Mouse (Mus musculus): ENCODE measurements around the gene Znrf3. TPM values are rescaled to one million over a fixed set of nuclear protein-coding genes. Genes with fewer than 3 reads are reported as not detected.

Gene Znrf3
- polyA plus RNA-seq, 1 experiment from 2014 or later: 8.0 TPM

GRCm38 (mm10) chr11:5414856-5415616, 29.6 kb downstream of the Znrf3 start:
- H3K36me3 ChIP-seq: no peaks in the 10 kb centered on the region
- ATAC-seq: no peak
- no peak overlapping the region for H3K4me2 ChIP-seq (replicated peaks)
- 10% methylated on average over 2 of the region's 2 CpGs for WGBS
- no peaks in the 10 kb centered on the region for H3K27me3 ChIP-seq
- no peak overlapping the region for H3K4me3 ChIP-seq (replicated peaks)
- peak overlapping the region; percentile 63 for H3K27ac ChIP-seq
- peaks cover 68% of the 10 kb centered on the region for H3K4me1 ChIP-seq (replicated peaks)
- no peak overlapping the region for H3K9ac ChIP-seq (replicated peaks)
- H3K9me3 ChIP-seq: no peaks in the 10 kb centered on the region

DNA sequence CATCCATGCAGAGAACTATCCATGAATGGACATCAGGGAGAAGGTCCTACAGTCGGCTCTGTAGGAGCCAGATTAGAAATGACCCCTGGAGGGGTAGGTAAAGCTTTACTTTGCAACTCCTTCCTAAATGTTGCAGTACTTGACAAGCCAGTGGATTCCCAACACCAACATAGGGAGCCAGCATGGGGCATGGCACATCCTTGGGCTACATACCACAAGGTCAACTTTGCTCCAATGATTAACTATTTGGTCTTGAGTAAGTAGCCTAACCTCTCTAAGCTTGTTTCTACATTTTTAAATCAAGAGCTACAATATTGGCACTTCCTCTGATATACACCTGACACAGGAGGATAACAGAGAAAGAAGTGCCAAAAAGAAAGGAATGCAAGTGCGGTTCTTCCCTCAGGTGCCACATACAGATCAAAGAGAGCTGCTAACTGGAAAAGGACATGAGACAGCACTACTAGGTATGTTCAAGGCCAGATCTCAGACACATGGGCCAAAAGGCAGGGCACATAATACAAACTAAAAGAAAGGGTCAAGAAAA, 31.9 kb downstream of the Znrf3 start:
- Histone ChIP-seq H3K9ac (replicated peaks) (no peak overlapping the region), H3K9me3 (no peaks in the 10 kb centered on the region), H3K36me3 (no peaks in the 10 kb centered on the region), H3K27me3 (no peaks in the 10 kb centered on the region), H3K27ac (no peak overlapping the region), H3K4me1 (replicated peaks) (peaks cover 61% of the 10 kb centered on the region), H3K4me2 (replicated peaks) (no peak overlapping the region), H3K4me3 (replicated peaks) (no peak overlapping the region)
- 69% methylated on average over 2 of the region's 2 CpGs for WGBS
- ATAC-seq: no peak

DNA sequence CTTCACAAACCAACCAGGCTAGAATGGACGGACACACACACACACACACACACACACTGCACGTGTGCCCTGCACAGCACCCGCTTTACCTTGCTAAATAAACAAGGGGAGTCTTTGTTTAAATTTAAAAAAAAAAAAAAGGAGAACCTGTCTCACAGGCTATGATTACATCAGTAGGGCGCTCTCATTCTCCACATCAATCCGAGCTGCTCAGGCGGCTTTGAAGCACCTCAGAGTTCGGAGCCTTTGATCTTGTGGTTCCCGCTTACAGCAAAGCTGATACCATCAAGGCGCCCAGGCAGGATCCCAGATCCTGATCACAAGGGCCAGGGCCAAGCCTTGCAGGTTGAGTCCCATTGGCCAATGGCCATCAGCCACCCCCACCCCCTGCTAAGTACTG, 33.1 kb downstream of the Znrf3 start:
- Histone ChIP-seq H3K9me3 (no peaks in the 10 kb centered on the region), H3K27me3 (no peaks in the 10 kb centered on the region), H3K4me1 (replicated peaks) (peaks cover 54% of the 10 kb centered on the region), H3K4me2 (replicated peaks) (0 out of 2 replicates have a peak overlapping the region, but pooled peaks have one; percentile 15), H3K36me3 (no peaks in the 10 kb centered on the region), H3K27ac (peak overlapping the region; percentile 51), H3K9ac (replicated peaks) (no peak overlapping the region), H3K4me3 (replicated peaks) (no peak overlapping the region)
- WGBS: 31% methylated on average over 9 of the region's 9 CpGs
- no peak; the same call in 1 of the 2 replicates for ATAC-seq

- no peak overlapping the region for H3K27ac ChIP-seq
- no peaks in the 10 kb centered on the region for H3K27me3 ChIP-seq
- H3K9ac ChIP-seq (replicated peaks): no peak overlapping the region
- H3K36me3 ChIP-seq: no peaks in the 10 kb centered on the region
- WGBS: 79% methylated on average over 2 of the region's 2 CpGs
- no peak overlapping the region for H3K4me2 ChIP-seq (replicated peaks)
- no peaks in the 10 kb centered on the region for H3K4me1 ChIP-seq (replicated peaks)
- no peak for ATAC-seq
- no peaks in the 10 kb centered on the region for H3K9me3 ChIP-seq
- H3K4me3 ChIP-seq (replicated peaks): no peak overlapping the region
Measured at GRCm38 (mm10) chr11:5404180-5404579, 40.5 kb downstream of the Znrf3 start.

- no peak overlapping the region for H3K4me2 ChIP-seq (replicated peaks)
- ATAC-seq: no peak
- H3K27ac ChIP-seq: no peak overlapping the region
- peaks cover 4% of the 10 kb centered on the region; the same call in 1 of the 2 replicates for H3K4me1 ChIP-seq (replicated peaks)
- H3K4me3 ChIP-seq (replicated peaks): no peak overlapping the region
- H3K36me3 ChIP-seq: no peaks in the 10 kb centered on the region
- H3K9ac ChIP-seq (replicated peaks): no peak overlapping the region
- no peaks in the 10 kb centered on the region for H3K9me3 ChIP-seq
- WGBS: 85% methylated on average over 4 of the region's 4 CpGs
- no peaks in the 10 kb centered on the region for H3K27me3 ChIP-seq
Measured at GRCm38 (mm10) chr11:5402127-5402733, 42.4 kb downstream of the Znrf3 start.

GRCm38 (mm10) chr11:5398301-5399053, 46.2 kb downstream of the Znrf3 start:
- Histone ChIP-seq H3K9ac (replicated peaks) (no peak overlapping the region; the same call in 1 of the 2 replicates), H3K27me3 (no peaks in the 10 kb centered on the region), H3K27ac (no peak overlapping the region), H3K4me2 (replicated peaks) (no peak overlapping the region), H3K9me3 (no peaks in the 10 kb centered on the region), H3K4me1 (replicated peaks) (peaks cover 11% of the 10 kb centered on the region), H3K4me3 (replicated peaks) (no peak overlapping the region), H3K36me3 (no peaks in the 10 kb centered on the region)
- 55% methylated on average over 3 of the region's 3 CpGs for WGBS
- no peak for ATAC-seq

DNA sequence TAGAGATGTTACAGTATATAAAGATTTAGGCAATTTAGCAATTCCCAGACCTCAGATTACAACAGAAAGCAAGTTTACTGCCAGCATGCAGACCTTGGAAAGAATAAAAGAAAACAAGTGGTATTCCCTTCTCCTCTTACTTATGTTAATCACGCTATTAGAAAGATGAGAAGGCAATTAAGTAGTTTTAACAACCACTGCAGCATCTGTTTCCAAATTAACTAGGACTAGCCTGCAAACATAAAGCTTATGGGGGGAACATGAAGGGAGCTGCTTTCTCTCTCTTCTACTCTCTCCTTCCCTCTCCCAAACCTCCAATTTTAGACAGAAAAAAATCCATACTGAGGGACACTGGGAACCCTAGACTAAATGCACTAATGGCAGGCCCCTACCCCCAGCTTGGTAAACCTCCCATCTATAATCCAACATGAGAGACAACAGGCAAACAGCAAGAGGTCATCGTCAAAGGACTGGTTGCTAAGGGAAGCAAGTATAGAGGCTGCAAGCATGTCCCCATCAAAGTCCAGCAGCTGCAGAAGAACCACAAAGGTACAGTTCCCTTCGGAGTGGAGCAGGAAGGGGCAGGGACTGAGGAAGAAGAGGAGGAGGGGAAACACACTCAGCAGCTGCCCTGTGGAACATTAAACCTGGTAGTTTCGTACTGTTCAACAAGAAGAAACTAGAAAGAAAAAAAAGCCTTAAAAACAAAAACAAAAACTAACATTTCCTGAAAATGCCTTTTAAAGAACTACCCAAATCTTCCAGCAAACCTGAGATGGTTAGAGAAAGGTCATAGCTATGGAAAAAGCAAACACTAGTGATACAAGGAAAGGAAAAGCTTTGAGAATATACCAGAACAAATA, 53.4 kb downstream of the Znrf3 start:
- H3K9me3 ChIP-seq: no peaks in the 10 kb centered on the region
- H3K27ac ChIP-seq: peak overlapping the region; percentile 36; the same call in 1 of the 2 replicates
- H3K27me3 ChIP-seq: no peaks in the 10 kb centered on the region
- 5% methylated on average over 4 of the region's 4 CpGs for WGBS
- no peaks in the 10 kb centered on the region for H3K36me3 ChIP-seq
- H3K4me2 ChIP-seq (replicated peaks): peak overlapping the region; percentile 17; the same call in 1 of the 2 replicates
- ATAC-seq: peak; percentile 73
- no peak overlapping the region for H3K4me3 ChIP-seq (replicated peaks)
- peaks cover 27% of the 10 kb centered on the region for H3K4me1 ChIP-seq (replicated peaks)
- H3K9ac ChIP-seq (replicated peaks): no peak overlapping the region

- WGBS: 40% methylated on average over 2 of the region's 2 CpGs
- Histone ChIP-seq H3K27me3 (no peaks in the 10 kb centered on the region), H3K9ac (replicated peaks) (no peak overlapping the region), H3K9me3 (no peaks in the 10 kb centered on the region), H3K4me3 (replicated peaks) (no peak overlapping the region), H3K4me2 (replicated peaks) (no peak overlapping the region), H3K27ac (no peak overlapping the region), H3K36me3 (no peaks in the 10 kb centered on the region), H3K4me1 (replicated peaks) (0 out of 2 replicates have a peak, but pooled peaks cover 3% of the 10 kb centered on the region)
- no peak for ATAC-seq
Measured at GRCm38 (mm10) chr11:5382652-5383051, 62.0 kb downstream of the Znrf3 start.

DNA sequence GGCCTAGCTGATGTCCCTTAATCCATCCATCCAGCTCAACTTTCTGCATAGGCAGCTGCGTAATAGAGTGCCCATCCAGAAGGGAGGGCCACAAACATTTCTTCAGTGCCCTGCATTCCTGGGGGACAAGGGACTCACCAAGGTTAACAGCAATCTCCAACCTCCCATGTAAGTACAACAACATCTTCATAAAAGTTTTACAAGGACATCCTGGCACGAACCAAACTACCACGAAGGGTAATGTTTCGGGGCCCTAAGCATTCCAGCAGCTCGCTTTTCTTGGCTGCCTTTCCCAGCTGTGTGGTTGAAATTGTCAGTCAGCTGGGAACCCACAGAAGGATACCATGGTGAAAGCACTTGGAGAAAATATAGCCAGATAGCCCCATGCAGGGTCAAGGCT, 63.4 kb downstream of the Znrf3 start:
- H3K9me3 ChIP-seq: no peaks in the 10 kb centered on the region
- 93% methylated on average over 5 of the region's 5 CpGs for WGBS
- no peaks in the 10 kb centered on the region for H3K27me3 ChIP-seq
- no peak overlapping the region for H3K9ac ChIP-seq (replicated peaks)
- no peaks in the 10 kb centered on the region for H3K36me3 ChIP-seq
- no peak overlapping the region for H3K27ac ChIP-seq
- H3K4me2 ChIP-seq (replicated peaks): no peak overlapping the region
- no peak for ATAC-seq
- H3K4me1 ChIP-seq (replicated peaks): 0 out of 2 replicates have a peak, but pooled peaks cover 3% of the 10 kb centered on the region
- no peak overlapping the region for H3K4me3 ChIP-seq (replicated peaks)

DNA sequence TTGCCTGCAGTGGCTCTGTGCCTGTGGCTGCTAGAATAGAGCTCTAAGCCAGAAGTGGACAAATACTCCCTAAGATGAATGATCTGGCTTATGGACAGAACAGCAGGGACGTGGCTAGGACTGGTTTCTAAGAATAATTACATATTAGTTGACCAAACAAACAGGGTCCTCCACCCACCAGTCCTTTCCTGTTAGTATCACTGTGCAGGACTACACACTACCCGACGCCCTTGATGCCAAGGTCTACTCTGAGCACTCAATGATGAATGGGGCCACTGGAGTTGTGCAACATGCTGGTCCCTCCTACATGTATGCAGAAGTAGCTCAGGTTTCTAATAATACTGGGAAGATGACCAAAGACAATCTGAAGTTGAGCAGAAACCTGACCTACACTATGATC, 64.4 kb downstream of the Znrf3 start:
- no peaks in the 10 kb centered on the region for H3K36me3 ChIP-seq
- H3K27me3 ChIP-seq: no peaks in the 10 kb centered on the region
- H3K27ac ChIP-seq: no peak overlapping the region
- WGBS: 89% methylated on average over 3 of the region's 3 CpGs
- no peak overlapping the region for H3K4me2 ChIP-seq (replicated peaks)
- ATAC-seq: no peak
- H3K4me1 ChIP-seq (replicated peaks): 0 out of 2 replicates have a peak, but pooled peaks cover 3% of the 10 kb centered on the region
- no peak overlapping the region for H3K9ac ChIP-seq (replicated peaks)
- H3K4me3 ChIP-seq (replicated peaks): no peak overlapping the region
- H3K9me3 ChIP-seq: no peaks in the 10 kb centered on the region

DNA sequence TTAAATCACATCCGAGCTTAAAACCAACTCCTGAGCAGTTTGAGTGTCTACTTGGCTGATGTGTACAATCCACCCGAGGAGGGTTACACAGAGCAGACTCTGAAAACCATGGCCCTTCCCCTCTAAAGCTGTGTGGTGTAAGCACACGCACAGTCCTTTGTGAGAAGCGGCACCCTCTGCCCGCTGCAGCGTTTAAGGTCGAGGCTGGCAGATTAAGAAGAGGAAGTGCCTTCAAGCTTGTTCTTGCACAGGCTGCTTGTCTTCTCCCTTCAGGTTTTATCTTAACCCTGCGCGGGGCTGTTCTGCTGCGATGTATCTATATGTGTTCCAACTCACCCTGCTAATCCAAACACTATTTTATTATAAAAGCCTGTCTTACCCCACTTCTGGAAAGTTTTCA, 75.5 kb downstream of the Znrf3 start:
- WGBS: 69% methylated on average over 10 of the region's 10 CpGs

More for the DNA sequence above, 75.5 kb downstream of the Znrf3 start:
- no peaks in the 10 kb centered on the region for H3K27me3 ChIP-seq
- no peak overlapping the region for H3K9ac ChIP-seq (replicated peaks)
- no peaks in the 10 kb centered on the region for H3K4me1 ChIP-seq (replicated peaks)
- H3K27ac ChIP-seq: no peak overlapping the region
- no peaks in the 10 kb centered on the region for H3K36me3 ChIP-seq
- no peak overlapping the region for H3K4me2 ChIP-seq (replicated peaks)
- no peak overlapping the region for H3K4me3 ChIP-seq (replicated peaks)
- H3K9me3 ChIP-seq: no peaks in the 10 kb centered on the region
- no peak for ATAC-seq
